Mouse (Mus musculus) testis, adult 2 months (tissue): Measurements from ENCODE around the gene Cela2a.

Source experiments
- CTCF ChIP-seq: fragments of 200-500 bp; IDR thresholded peaks from 2 replicates; pipeline ENCODE4 v1.5.1; 2012; ENCODE audit warnings: low read depth, mild to moderate bottlenecking, inconsistent platforms, low read length, moderate library complexity; ENCODE audit not compliant: control insufficient read depth, insufficient read depth, insufficient replicate concordance
- POLR2A ChIP-seq: fragments of 200-500 bp; IDR thresholded peaks from 2 replicates; pipeline ENCODE4 v1.6.1; 2012; ENCODE audit warnings: low read depth, mild to moderate bottlenecking, inconsistent platforms, low read length, moderate library complexity; ENCODE audit not compliant: control insufficient read depth

- TF ChIP-seq CTCF (no peak), POLR2A (no peak)
Measured at GRCm38 (mm10) chr4:141766316-141766667, 59.7 kb downstream of the Cela2a start.
